Mouse (Mus musculus): ENCODE measurements around the gene Zfp385b. TPM values are rescaled to one million over a fixed set of nuclear protein-coding genes. Genes with fewer than 3 reads are reported as not detected.

The Zfp385b gene
- total and polyA plus RNA-seq, 3 experiments = not detected

- dilution Hi-C loops (cut with MboI; ENCODE audit: extremely low pct_ligation_motif_present, extremely low pct_unique_long_range_greater_than_20kb, low sequenced_read_pairs) = no loop called here
- TF ChIP-seq E2F4 (IDR thresholded peaks at IDR 0.05; ENCODE audit: insufficient replicate concordance, low read depth, low read length) = no peak
- no peak for TF ChIP-seq RCOR1 (conservative IDR thresholded peaks at IDR 0.05; ENCODE audit: low read depth, low read length)
- TF ChIP-seq POLR2A (IDR thresholded peaks at IDR 0.05; ENCODE audit: low read depth, low read length) = no peak
- TF ChIP-seq KAT2A (IDR thresholded peaks at IDR 0.05; ENCODE audit: insufficient replicate concordance, low read length) = no peak
- TF ChIP-seq USF1 (IDR thresholded peaks at IDR 0.05; ENCODE audit: low read depth, low read length) = no peak
- no peak for TF ChIP-seq MEF2A (IDR thresholded peaks at IDR 0.05; ENCODE audit: borderline replicate concordance, low read depth, low read length)
- TF ChIP-seq HCFC1 (IDR thresholded peaks at IDR 0.05; ENCODE audit: low read depth, low read length) = no peak
- no peak for TF ChIP-seq MXI1 (IDR thresholded peaks at IDR 0.05; ENCODE audit: low read depth, low read length)
- no peak for TF ChIP-seq NELFE (IDR thresholded peaks at IDR 0.05; ENCODE audit: low read depth, low read length)
- TF ChIP-seq ZC3H11A (IDR thresholded peaks at IDR 0.05; ENCODE audit: low read depth, low read length) = no peak
- no peak for TF ChIP-seq SMC3 (IDR thresholded peaks at IDR 0.05; ENCODE audit: low read depth, low read length)
- TF ChIP-seq CHD1 (IDR thresholded peaks at IDR 0.05; ENCODE audit: low read depth, low read length) = no peak
- TF ChIP-seq POLR2AphosphoS2 (IDR thresholded peaks at IDR 0.05; ENCODE audit: low read depth, low read length) = no peak
- no peak for TF ChIP-seq MAZ (IDR thresholded peaks at IDR 0.05; ENCODE audit: low read depth, low read length)
- no peak for TF ChIP-seq MYC (IDR thresholded peaks at IDR 0.05; ENCODE audit: low read depth, low read length)
- no peak for TF ChIP-seq JUN (IDR thresholded peaks at IDR 0.05; ENCODE audit: insufficient read depth, low read depth, low read length)
- no peak for TF ChIP-seq NRF1 (IDR thresholded peaks at IDR 0.05; ENCODE audit: low read depth, low read length)
- no peak for TF ChIP-seq CHD2 (IDR thresholded peaks at IDR 0.05; ENCODE audit: low read length)
- TF ChIP-seq ELF1 (IDR thresholded peaks at IDR 0.05; ENCODE audit: low read depth, low read length) = no peak
- TF ChIP-seq USF2 (conservative IDR thresholded peaks at IDR 0.05; ENCODE audit: low read depth, low read length) = no peak
- Histone ChIP-seq H3K4me3 (replicated peaks in 1 of 3; ENCODE audit: low read depth in 2 of 3, low read length in 2 of 3, poor library complexity in 1 of 3) (no peak overlapping the region), H3K79me2 (replicated peaks; ENCODE audit: control insufficient read depth, extremely low read depth, insufficient read depth, poor library complexity, severe bottlenecking) (no peaks in the 10 kb centered on the region), H3K27me3 (replicated peaks) (no peaks in the 10 kb centered on the region), H3K27ac (ENCODE audit: insufficient read depth, low read depth) (no peak overlapping the region), H3K9me3 (replicated peaks; ENCODE audit: low read length) (peaks cover 83% of the 10 kb centered on the region), H3K36me3 (replicated peaks in 1 of 2; ENCODE audit: control insufficient read depth in 1 of 2, insufficient read depth in 1 of 2, low read length in 1 of 2) (no peaks in the 10 kb centered on the region), H3K4me2 (ENCODE audit: insufficient read depth, low read depth, poor library complexity, severe bottlenecking) (no peak overlapping the region), H3K9ac (ENCODE audit: insufficient read depth, low read depth) (no peak overlapping the region), H3K4me1 (ENCODE audit: control insufficient read depth in 1 of 2, insufficient read depth in 2 of 2) (no peaks in the 10 kb centered on the region)
- no peak for DNase-seq (ENCODE audit: extremely low read depth)
- in situ Hi-C loops (cut with MboI; ENCODE audit: low pct_ligation_motif_present, low pct_unique_long_range_greater_than_20kb, low sequenced_read_pairs) = no loop called here
Observed at GRCm38 (mm10) chr2:77801430-77801829, 18.0 kb downstream of the Zfp385b start.

GRCm38 (mm10) chr2:77801009-77801408 is 18.4 kb downstream of the Zfp385b start:
- Histone ChIP-seq H3K27me3 (replicated peaks) (no peaks in the 10 kb centered on the region), H3K4me2 (ENCODE audit: insufficient read depth, low read depth, poor library complexity, severe bottlenecking) (no peak overlapping the region), H3K9me3 (replicated peaks; ENCODE audit: low read length) (peaks cover 82% of the 10 kb centered on the region), H3K4me3 (replicated peaks in 1 of 3; ENCODE audit: low read depth in 2 of 3, low read length in 2 of 3, poor library complexity in 1 of 3) (no peak overlapping the region), H3K4me1 (ENCODE audit: control insufficient read depth in 1 of 2, insufficient read depth in 2 of 2) (no peaks in the 10 kb centered on the region), H3K9ac (ENCODE audit: insufficient read depth, low read depth) (no peak overlapping the region), H3K27ac (ENCODE audit: insufficient read depth, low read depth) (no peak overlapping the region), H3K36me3 (replicated peaks in 1 of 2; ENCODE audit: control insufficient read depth in 1 of 2, insufficient read depth in 1 of 2, low read length in 1 of 2) (no peaks in the 10 kb centered on the region), H3K79me2 (replicated peaks; ENCODE audit: control insufficient read depth, extremely low read depth, insufficient read depth, poor library complexity, severe bottlenecking) (no peaks in the 10 kb centered on the region)
- TF ChIP-seq ETS1 (conservative IDR thresholded peaks at IDR 0.05; ENCODE audit: low read depth, low read length) (no peak), NELFE (IDR thresholded peaks at IDR 0.05; ENCODE audit: low read depth, low read length) (no peak), USF2 (conservative IDR thresholded peaks at IDR 0.05; ENCODE audit: low read depth, low read length) (no peak), HCFC1 (IDR thresholded peaks at IDR 0.05; ENCODE audit: low read depth, low read length) (no peak), POLR2AphosphoS2 (IDR thresholded peaks at IDR 0.05; ENCODE audit: low read depth, low read length) (no peak), MEF2A (IDR thresholded peaks at IDR 0.05; ENCODE audit: borderline replicate concordance, low read depth, low read length) (no peak), MAZ (IDR thresholded peaks at IDR 0.05; ENCODE audit: low read depth, low read length) (no peak), TCF12 (IDR thresholded peaks at IDR 0.05; ENCODE audit: low read depth, low read length) (no peak), CTCF (conservative IDR thresholded peaks at IDR 0.05 in 1 of 2, IDR thresholded peaks at IDR 0.05 in 1 of 2; ENCODE audit: low read depth in 2 of 2, low read length in 2 of 2) (no peak), POLR2A (IDR thresholded peaks at IDR 0.05; ENCODE audit: low read depth, low read length) (no peak), CHD1 (IDR thresholded peaks at IDR 0.05; ENCODE audit: low read depth, low read length) (no peak), CHD2 (IDR thresholded peaks at IDR 0.05; ENCODE audit: low read length) (no peak), PAX5 (IDR thresholded peaks at IDR 0.05; ENCODE audit: low read length) (no peak), JUND (conservative IDR thresholded peaks at IDR 0.05; ENCODE audit: low read depth, low read length) (no peak)
- in situ Hi-C loops (cut with MboI; ENCODE audit: low pct_ligation_motif_present, low pct_unique_long_range_greater_than_20kb, low sequenced_read_pairs) = no loop called here
- dilution Hi-C loops (cut with MboI; ENCODE audit: extremely low pct_ligation_motif_present, extremely low pct_unique_long_range_greater_than_20kb, low sequenced_read_pairs) = no loop called here
- no peak for DNase-seq (ENCODE audit: extremely low read depth)

Data from CH12.LX (cell line).